Mouse (Mus musculus) lung, embryonic 14.5 days (tissue): Measurements from ENCODE around the gene Lipt2. TPM values are rescaled to one million over a fixed set of nuclear protein-coding genes. Genes with fewer than 3 reads are reported as not detected.

Experiments used
- ATAC-seq: fragments of 200-750 bp; cut with Nextera tagmentation; 2 replicates; pipeline ENCODE4 v1.8.0; 2017; ENCODE audit warnings: mild to moderate bottlenecking, moderate TSS enrichment, moderate library complexity; ENCODE audit not compliant: insufficient read depth
- DNase-seq: peaks from one replicate; pipeline ENCODE4 v3.0.0-alpha.2; 2015
- H3K27ac ChIP-seq: fragments of 300-500 bp; sonication (generic); 2 replicates; pipeline ENCODE4 v1.5.1; 2014; ENCODE audit warnings: low read depth, mild to moderate bottlenecking, moderate library complexity
- H3K27me3 ChIP-seq: fragments of 300-500 bp; sonication (generic); 2 replicates; pipeline ENCODE4 v1.6.1; 2014; ENCODE audit warnings: low read length, control low read depth; ENCODE audit not compliant: insufficient read depth
- H3K36me3 ChIP-seq: fragments of 300-500 bp; sonication (generic); 2 replicates; pipeline ENCODE4 v1.6.1; 2014; ENCODE audit warnings: control low read depth; ENCODE audit not compliant: insufficient read depth
- H3K4me1 ChIP-seq: fragments of 300-500 bp; sonication (generic); 2 replicates; pipeline ENCODE4 v1.6.1; 2014; ENCODE audit warnings: antibody characterized with exemption, control low read depth; ENCODE audit not compliant: insufficient read depth
- H3K4me2 ChIP-seq: fragments of 300-500 bp; sonication (generic); 2 replicates; pipeline ENCODE4 v1.6.1; 2014; ENCODE audit warnings: mild to moderate bottlenecking
- H3K4me3 ChIP-seq: fragments of 300-500 bp; sonication (generic); 2 replicates; pipeline ENCODE4 v1.5.1; 2014; ENCODE audit warnings: low read depth, low read length
- H3K9ac ChIP-seq: fragments of 300-500 bp; sonication (generic); 2 replicates; pipeline ENCODE4 v1.6.1; 2014
- H3K9me3 ChIP-seq: fragments of 300-500 bp; sonication (generic); 2 replicates; pipeline ENCODE4 v1.6.1; 2016; ENCODE audit warnings: low read depth, low read length, control low read depth
- CTCF ChIP-seq: IDR thresholded peaks from 2 replicates; pipeline ENCODE4 v1.5.1; 2016; ENCODE audit warnings: antibody characterized with exemption, low read depth
- WGBS: fragments of 180-500 bp; shearing (Covaris S2); extraction: QIAGEN DNeasy Blood & Tissue Kit; methylation state at CpG from one replicate; pipeline ENCODE4 v1.1.7; 2014; 5-methylcytosine and 5-hydroxymethylcytosine counted together
- polyA plus RNA-seq: library from polyadenylated mRNA; unstranded; fragments of >200 nt; fragmentation: Nextera tagmentation; extraction: Ambion mirVana; gene quantifications from 2 replicates; pipeline ENCODE4 v1.2.1, GENCODE M21; 2014

The Lipt2 gene
- 22.9 and 27.3 TPM in 2 replicates for polyA plus RNA-seq

DNA sequence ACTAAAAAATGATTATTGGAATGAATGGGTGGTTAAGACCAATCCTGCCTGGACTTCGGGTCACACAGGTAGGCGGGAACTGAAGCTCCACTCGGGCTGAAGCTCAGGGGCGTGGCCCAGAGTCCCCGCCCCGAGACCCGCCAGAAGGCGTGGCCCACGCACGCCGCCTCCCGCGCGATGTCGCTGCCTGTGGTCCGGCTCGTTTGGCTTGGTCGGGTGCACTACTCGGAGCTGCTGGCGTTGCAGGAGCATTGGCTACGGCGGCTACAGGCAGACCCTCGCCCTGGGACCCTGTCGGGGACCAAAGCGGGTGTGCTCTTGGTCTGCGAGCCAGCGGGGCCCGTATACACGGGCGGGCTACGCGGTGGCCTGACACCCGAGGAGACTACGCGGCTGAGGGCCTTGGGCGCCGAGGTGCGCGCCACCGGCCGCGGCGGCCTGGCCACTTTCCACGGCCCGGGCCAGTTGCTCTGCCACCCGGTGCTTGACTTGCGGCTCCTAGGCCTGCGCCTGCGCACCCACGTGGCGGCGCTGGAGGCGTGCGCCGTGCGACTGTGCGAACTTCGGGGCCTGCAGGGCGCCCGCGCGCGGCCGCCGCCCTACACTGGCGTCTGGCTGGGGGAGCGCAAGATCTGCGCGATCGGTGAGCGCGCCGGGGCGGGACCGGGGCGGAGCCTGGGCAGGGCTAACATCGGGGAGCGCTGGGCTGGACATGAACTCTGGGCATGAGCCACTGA lies at the start of gene Lipt2:
TSS of gene Lipt2 (plus strand) at position 173 of the 737 bp plus-strand sequence.
- peak within 1 kb of the TSS; percentile 82 for H3K4me3 ChIP-seq
- TF ChIP-seq CTCF, result peak; percentile 21; the same call in 1 of the 2 replicates
- peak within 1 kb of the TSS; percentile 87 for H3K9ac ChIP-seq
- peak; percentile 96 for DNase-seq
- peak within 1 kb of the TSS; percentile 87 for H3K4me2 ChIP-seq
- peak; percentile 98 for ATAC-seq
- WGBS, result under 1% methylated on average over 78 of the region's 78 CpGs
- H3K27ac ChIP-seq, result peak within 1 kb of the TSS; percentile 98
- H3K4me1 ChIP-seq, result 0 out of 2 replicates have a peak, but pooled peaks cover 6% of the 10 kb centered on the region
- no peaks in the 10 kb centered on the region for H3K36me3 ChIP-seq
- no peaks in the 10 kb centered on the region for H3K9me3 ChIP-seq
- no peaks in the 10 kb centered on the region for H3K27me3 ChIP-seq

DNA sequence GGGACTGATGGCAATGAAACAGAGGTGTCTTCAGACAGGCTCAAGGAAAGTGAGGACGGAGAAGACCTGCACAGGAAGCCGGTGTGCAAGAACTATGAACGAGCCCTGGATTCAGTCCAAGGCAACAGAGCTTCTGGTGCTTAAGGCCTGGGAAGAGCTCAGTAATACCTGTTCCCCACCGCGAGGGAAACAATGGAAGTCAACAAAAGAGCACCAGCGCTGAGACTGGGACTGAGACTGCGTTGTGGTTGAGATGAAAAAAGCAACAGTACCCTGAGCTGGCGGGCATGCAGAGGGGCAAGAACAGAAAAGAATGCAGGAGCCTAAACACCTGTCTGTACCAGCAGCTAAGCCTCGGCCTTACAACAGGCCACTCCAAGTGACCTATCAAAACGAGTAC lies 47.6 kb upstream of the Lipt2 start:
- H3K9me3 ChIP-seq, result no peaks in the 10 kb centered on the region
- DNase-seq (no peak), ATAC-seq (no peak)
- no peak overlapping the region for H3K4me3 ChIP-seq
- H3K4me2 ChIP-seq, result no peak overlapping the region
- no peak overlapping the region for H3K9ac ChIP-seq
- no peak overlapping the region for H3K27ac ChIP-seq
- WGBS, result 73% methylated on average over 10 of the region's 10 CpGs
- TF ChIP-seq CTCF, result no peak
- peaks cover 77% of the 10 kb centered on the region for H3K36me3 ChIP-seq
- no peaks in the 10 kb centered on the region for H3K27me3 ChIP-seq
- H3K4me1 ChIP-seq, result no peaks in the 10 kb centered on the region

- no peak for ATAC-seq
- Histone ChIP-seq H3K27me3 (no peaks in the 10 kb centered on the region), H3K4me2 (no peak overlapping the region), H3K9ac (no peak overlapping the region), H3K4me3 (no peak overlapping the region), H3K27ac (no peak overlapping the region), H3K4me1 (no peaks in the 10 kb centered on the region), H3K36me3 (peaks cover 81% of the 10 kb centered on the region), H3K9me3 (no peaks in the 10 kb centered on the region)
- DNase-seq, result no peak
- TF ChIP-seq CTCF, result no peak
- WGBS, result 76% methylated on average over 7 of the region's 7 CpGs
Measured at GRCm38 (mm10) chr7:100113821-100114220, 45.3 kb upstream of the Lipt2 start.

- Histone ChIP-seq H3K9ac (no peak overlapping the region), H3K4me1 (no peaks in the 10 kb centered on the region), H3K4me2 (no peak overlapping the region), H3K36me3 (peaks cover 82% of the 10 kb centered on the region), H3K9me3 (no peaks in the 10 kb centered on the region), H3K27me3 (no peaks in the 10 kb centered on the region), H3K4me3 (no peak overlapping the region), H3K27ac (no peak overlapping the region)
- ATAC-seq (no peak), DNase-seq (no peak)
- WGBS, result 86% methylated on average over 6 of the region's 6 CpGs
- no peak for TF ChIP-seq CTCF
Measured at GRCm38 (mm10) chr7:100114279-100114678, 44.8 kb upstream of the Lipt2 start.

DNA sequence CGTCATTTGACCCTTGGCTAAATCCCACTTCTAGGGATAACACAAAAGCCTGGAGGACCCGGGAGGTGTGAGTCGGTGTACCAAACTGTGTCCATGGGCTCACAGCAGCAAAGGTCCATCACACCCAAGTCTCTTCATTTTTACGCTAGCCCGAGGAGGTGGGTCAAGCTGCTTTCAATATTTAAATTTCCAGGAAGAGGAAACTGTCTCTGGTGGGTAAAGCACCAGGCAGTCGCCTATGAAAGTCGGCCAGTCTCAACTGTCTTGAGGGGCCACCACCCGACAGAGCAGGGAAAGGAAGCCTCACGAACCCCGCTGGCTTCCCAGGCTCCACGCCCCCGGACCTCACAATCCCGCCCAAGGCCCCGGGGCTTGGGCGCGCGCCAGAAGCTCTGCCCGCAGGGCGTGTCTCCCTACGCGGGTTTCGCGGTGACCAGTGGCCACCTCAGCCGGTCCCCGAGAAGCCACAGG lies 38.3 kb upstream of the Lipt2 start:
- under 1% methylated on average over 25 of the region's 25 CpGs for WGBS
- H3K9ac ChIP-seq, result peak overlapping the region; percentile 91

DNA sequence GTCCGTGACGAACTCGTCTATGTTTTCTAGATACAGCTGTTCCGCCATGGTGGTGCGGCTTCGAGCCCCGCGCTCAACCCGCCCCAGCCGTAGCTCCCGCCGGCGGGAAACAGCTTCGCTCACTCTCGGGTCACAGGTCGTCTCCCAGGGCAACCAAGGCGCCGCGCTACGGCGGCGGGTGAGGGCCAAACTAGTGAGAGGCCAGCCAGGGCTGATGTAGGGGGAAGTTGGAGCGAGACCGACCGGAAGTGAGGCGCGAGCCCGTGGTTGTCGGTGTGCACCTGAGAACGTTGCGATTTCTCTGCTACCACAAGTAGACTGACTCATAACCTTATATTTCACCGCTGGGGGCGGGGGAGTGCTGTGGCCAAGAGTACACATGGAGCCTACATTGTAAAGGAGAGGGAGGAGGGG lies 37.7 kb upstream of the Lipt2 start, which contains the start of gene Pold3:
TSS of gene Pold3 (minus strand) at position 190 of the 414 bp plus-strand sequence.
- H3K9me3 ChIP-seq, result no peaks in the 10 kb centered on the region
- peak within 1 kb of the TSS; percentile 89 for H3K4me3 ChIP-seq
- no peak; the same call in none of the 2 replicates for TF ChIP-seq CTCF
- H3K4me2 ChIP-seq, result peak within 1 kb of the TSS; percentile 78
- H3K27ac ChIP-seq, result peak within 1 kb of the TSS; percentile 92
- no peaks in the 10 kb centered on the region for H3K4me1 ChIP-seq
- peak; percentile 95 for ATAC-seq
- peak; percentile 99 for DNase-seq
- H3K36me3 ChIP-seq, result peaks cover 25% of the 10 kb centered on the region
- under 1% methylated on average over 33 of the region's 33 CpGs for WGBS
- peak within 1 kb of the TSS; percentile 91 for H3K9ac ChIP-seq
- H3K27me3 ChIP-seq, result no peaks in the 10 kb centered on the region

More for the DNA sequence above, 38.3 kb upstream of the Lipt2 start:
- TF ChIP-seq CTCF, result no peak
- DNase-seq (peak; percentile 77), ATAC-seq (peak; percentile 67)
- Histone ChIP-seq H3K4me3 (peak overlapping the region; percentile 89), H3K9me3 (no peaks in the 10 kb centered on the region), H3K27ac (peak overlapping the region; percentile 92), H3K27me3 (no peaks in the 10 kb centered on the region), H3K4me2 (peak overlapping the region; percentile 78), H3K36me3 (peaks cover 30% of the 10 kb centered on the region), H3K4me1 (no peaks in the 10 kb centered on the region)

DNA sequence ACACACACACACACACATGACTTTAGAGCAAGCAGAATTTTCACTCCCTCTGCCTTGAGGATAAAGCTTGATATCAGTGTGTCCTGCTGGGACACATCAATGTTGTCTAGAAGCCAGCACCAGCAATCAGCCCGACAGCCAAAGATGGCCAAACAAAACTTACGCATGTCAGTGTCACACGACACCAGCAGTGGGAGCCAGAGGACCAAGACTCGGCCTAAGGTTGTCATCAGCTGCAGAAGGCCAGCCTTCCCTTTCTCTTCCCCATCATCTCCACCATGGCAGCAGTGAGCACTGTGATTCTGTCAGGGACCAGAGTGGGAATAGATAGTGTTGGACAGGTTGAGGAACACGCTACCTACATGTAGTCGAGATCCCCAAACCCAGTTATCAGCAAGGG lies 35.6 kb upstream of the Lipt2 start:
- 44% methylated on average over 6 of the region's 6 CpGs for WGBS
- TF ChIP-seq CTCF, result peak; percentile 77
- no peaks in the 10 kb centered on the region for H3K27me3 ChIP-seq
- H3K9me3 ChIP-seq, result no peaks in the 10 kb centered on the region
- no peak overlapping the region for H3K4me3 ChIP-seq
- no peak overlapping the region for H3K9ac ChIP-seq
- no peak overlapping the region for H3K27ac ChIP-seq
- H3K36me3 ChIP-seq, result peaks cover 9% of the 10 kb centered on the region; the same call in 1 of the 2 replicates
- ATAC-seq, result no peak
- H3K4me2 ChIP-seq, result no peak overlapping the region
- H3K4me1 ChIP-seq, result no peaks in the 10 kb centered on the region
- DNase-seq, result peak; percentile 77
